Mouse (Mus musculus) effector memory CD4-positive, alpha-beta T cell, adult 5 months (primary cell): Measurements from ENCODE around the gene Gm45213. TPM values are rescaled to one million over a fixed set of nuclear protein-coding genes. Genes with fewer than 3 reads are reported as not detected.

ENCODE experiments used
- polyA plus RNA-seq: library from polyadenylated mRNA; unstranded; fragments of 100-300 nt; shearing (Covaris generic); gene quantifications from one replicate; pipeline ENCODE4 v1.2.1, GENCODE M21; 2017

Gene Gm45213
- polyA plus RNA-seq: not detected

GRCm38 (mm10) chr7:66043552-66044459, at the start of gene Gm45213:
Gene Gm45213, plus strand, starts transcription at chr7:66043602.

GRCm38 (mm10) chr7:66058703-66059102, 15.3 kb downstream of the Gm45213 start, which contains the start of gene Snrpa1:
Gene Snrpa1, plus strand, starts transcription at chr7:66059003.

GRCm38 (mm10) chr7:66079364-66080230, 36.2 kb downstream of the Gm45213 start, which contains the start of gene Selenos:
Gene Selenos, plus strand, starts transcription at chr7:66079649.

GRCm38 (mm10) chr7:66108961-66109854, 65.8 kb downstream of the Gm45213 start, which contains the start of gene Chsy1:
Gene Chsy1, plus strand, starts transcription at chr7:66109515.

Other genes with a start within 250 kb of the Gm45213 start
- not detected for gene Pcsk6, start 181.9 kb upstream of the Gm45213 start, polyA plus RNA-seq
- 96.4 TPM for gene Snrpa1, start 15.4 kb downstream of the Gm45213 start, polyA plus RNA-seq
- gene Selenos, start 36.0 kb downstream of the Gm45213 start, polyA plus RNA-seq: 116 TPM
- gene Chsy1, start 65.9 kb downstream of the Gm45213 start, polyA plus RNA-seq: 18.3 TPM